Mouse (Mus musculus): ENCODE measurements around the gene Car5a. TPM values are rescaled to one million over a fixed set of nuclear protein-coding genes. Genes with fewer than 3 reads are reported as not detected.
A peak's percentile ranks its signal among the peaks of the same experiment; 100 is the strongest.

Car5a gene
- polyA plus RNA-seq, 1 experiment from 2014 or later = not detected

GRCm38 (mm10) chr8:121947753-121948141, 3.0 kb upstream of the Car5a start:
- Histone ChIP-seq H3K4me1 (replicated peaks) (peaks cover 41% of the 10 kb centered on the region), H3K9ac (peak overlapping the region; percentile 55), H3K27ac (peak overlapping the region; percentile 91), H3K36me3 (no peaks in the 10 kb centered on the region), H3K9me3 (replicated peaks) (no peaks in the 10 kb centered on the region), H3K4me3 (peak overlapping the region; percentile 50), H3K4me2 (peak overlapping the region; percentile 80), H3K27me3 (no peaks in the 10 kb centered on the region)
- ATAC-seq (replicated peaks; ENCODE audit: insufficient number of reproducible peaks, insufficient read depth, low FRiP score, low read depth) = peak; percentile 20; the same call in 1 of the 2 replicates
- WGBS = under 1% methylated on average over 18 of the region's 18 CpGs

GRCm38 (mm10) chr8:121947047-121947752, 2.5 kb upstream of the Car5a start:
- H3K36me3 ChIP-seq = no peaks in the 10 kb centered on the region
- no peak for ATAC-seq (replicated peaks; ENCODE audit: insufficient number of reproducible peaks, insufficient read depth, low FRiP score, low read depth)
- H3K4me3 ChIP-seq = peak overlapping the region; percentile 50
- peaks cover 36% of the 10 kb centered on the region for H3K4me1 ChIP-seq (replicated peaks)
- peak overlapping the region; percentile 80 for H3K4me2 ChIP-seq
- H3K27ac ChIP-seq = peak overlapping the region; percentile 91
- no peaks in the 10 kb centered on the region for H3K9me3 ChIP-seq (replicated peaks)
- WGBS = 28% methylated on average over 18 of the region's 19 CpGs
- peak overlapping the region; percentile 55 for H3K9ac ChIP-seq
- no peaks in the 10 kb centered on the region for H3K27me3 ChIP-seq

GRCm38 (mm10) chr8:121946351-121946750, 1.6 kb upstream of the Car5a start:
- 87% methylated on average over 7 of the region's 7 CpGs for WGBS
- Histone ChIP-seq H3K9me3 (replicated peaks) (no peaks in the 10 kb centered on the region), H3K4me2 (no peak overlapping the region), H3K9ac (no peak overlapping the region), H3K27ac (no peak overlapping the region), H3K27me3 (no peaks in the 10 kb centered on the region), H3K36me3 (no peaks in the 10 kb centered on the region), H3K4me3 (no peak overlapping the region), H3K4me1 (replicated peaks) (peaks cover 29% of the 10 kb centered on the region)
- no peak for ATAC-seq (replicated peaks; ENCODE audit: insufficient number of reproducible peaks, insufficient read depth, low FRiP score, low read depth)

DNA sequence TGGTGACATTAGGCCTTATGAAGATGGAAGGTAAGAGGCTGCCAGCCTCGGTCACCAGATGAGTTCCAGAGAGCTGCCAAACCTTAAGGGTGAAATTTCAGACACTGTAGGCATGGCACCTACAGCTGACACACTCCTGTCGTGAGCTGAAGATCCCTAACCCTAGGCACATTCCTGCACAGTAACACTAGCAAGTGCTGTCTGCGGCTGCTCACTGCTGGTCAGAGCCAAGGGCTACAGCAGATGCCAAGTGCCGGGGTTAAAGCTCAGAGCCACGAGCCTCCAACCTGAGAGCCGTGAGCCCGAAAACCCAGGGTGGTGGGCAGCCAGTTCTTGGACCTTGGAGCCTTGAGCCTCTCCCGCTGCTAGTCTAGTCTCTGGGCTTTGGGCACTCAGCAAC, 988 bp downstream of the Car5a start:
- 74% methylated on average over 8 of the region's 8 CpGs for WGBS
- Histone ChIP-seq H3K27me3 (no peaks in the 10 kb centered on the region), H3K4me3 (no peak overlapping the region), H3K27ac (no peak overlapping the region), H3K36me3 (no peaks in the 10 kb centered on the region), H3K9me3 (replicated peaks) (no peaks in the 10 kb centered on the region), H3K4me2 (no peak overlapping the region), H3K9ac (no peak overlapping the region), H3K4me1 (replicated peaks) (peaks cover 18% of the 10 kb centered on the region)
- no peak for ATAC-seq (replicated peaks; ENCODE audit: insufficient number of reproducible peaks, insufficient read depth, low FRiP score, low read depth)

GRCm38 (mm10) chr8:121943057-121943540, 1.6 kb downstream of the Car5a start:
- WGBS = 27% methylated on average over 2 of the region's 2 CpGs
- ATAC-seq (replicated peaks; ENCODE audit: insufficient number of reproducible peaks, insufficient read depth, low FRiP score, low read depth) = no peak
- H3K36me3 ChIP-seq = no peaks in the 10 kb centered on the region
- H3K4me3 ChIP-seq = no peak overlapping the region
- H3K4me2 ChIP-seq = no peak overlapping the region
- no peak overlapping the region for H3K27ac ChIP-seq
- H3K27me3 ChIP-seq = no peaks in the 10 kb centered on the region
- H3K9me3 ChIP-seq (replicated peaks) = no peaks in the 10 kb centered on the region
- no peak overlapping the region for H3K9ac ChIP-seq
- peaks cover 12% of the 10 kb centered on the region for H3K4me1 ChIP-seq (replicated peaks)

GRCm38 (mm10) chr8:121938732-121939131, 6.0 kb downstream of the Car5a start:
- peaks cover 11% of the 10 kb centered on the region for H3K4me1 ChIP-seq (replicated peaks)
- no peak overlapping the region for H3K4me2 ChIP-seq
- no peak overlapping the region for H3K4me3 ChIP-seq
- WGBS = 75% methylated on average over 7 of the region's 7 CpGs
- no peaks in the 10 kb centered on the region for H3K9me3 ChIP-seq (replicated peaks)
- no peaks in the 10 kb centered on the region for H3K27me3 ChIP-seq
- no peak overlapping the region for H3K9ac ChIP-seq
- no peak for ATAC-seq (replicated peaks; ENCODE audit: insufficient number of reproducible peaks, insufficient read depth, low FRiP score, low read depth)
- H3K36me3 ChIP-seq = no peaks in the 10 kb centered on the region
- no peak overlapping the region for H3K27ac ChIP-seq

- no peak for ATAC-seq (replicated peaks; ENCODE audit: insufficient number of reproducible peaks, insufficient read depth, low FRiP score, low read depth)
- Histone ChIP-seq H3K36me3 (no peaks in the 10 kb centered on the region), H3K4me3 (no peak overlapping the region), H3K9ac (no peak overlapping the region), H3K4me1 (replicated peaks) (peaks cover 11% of the 10 kb centered on the region), H3K9me3 (replicated peaks) (no peaks in the 10 kb centered on the region), H3K27ac (no peak overlapping the region), H3K27me3 (no peaks in the 10 kb centered on the region), H3K4me2 (no peak overlapping the region)
- 71% methylated on average over 14 of the region's 14 CpGs for WGBS
Observed at GRCm38 (mm10) chr8:121936391-121936790, 8.3 kb downstream of the Car5a start.

DNA sequence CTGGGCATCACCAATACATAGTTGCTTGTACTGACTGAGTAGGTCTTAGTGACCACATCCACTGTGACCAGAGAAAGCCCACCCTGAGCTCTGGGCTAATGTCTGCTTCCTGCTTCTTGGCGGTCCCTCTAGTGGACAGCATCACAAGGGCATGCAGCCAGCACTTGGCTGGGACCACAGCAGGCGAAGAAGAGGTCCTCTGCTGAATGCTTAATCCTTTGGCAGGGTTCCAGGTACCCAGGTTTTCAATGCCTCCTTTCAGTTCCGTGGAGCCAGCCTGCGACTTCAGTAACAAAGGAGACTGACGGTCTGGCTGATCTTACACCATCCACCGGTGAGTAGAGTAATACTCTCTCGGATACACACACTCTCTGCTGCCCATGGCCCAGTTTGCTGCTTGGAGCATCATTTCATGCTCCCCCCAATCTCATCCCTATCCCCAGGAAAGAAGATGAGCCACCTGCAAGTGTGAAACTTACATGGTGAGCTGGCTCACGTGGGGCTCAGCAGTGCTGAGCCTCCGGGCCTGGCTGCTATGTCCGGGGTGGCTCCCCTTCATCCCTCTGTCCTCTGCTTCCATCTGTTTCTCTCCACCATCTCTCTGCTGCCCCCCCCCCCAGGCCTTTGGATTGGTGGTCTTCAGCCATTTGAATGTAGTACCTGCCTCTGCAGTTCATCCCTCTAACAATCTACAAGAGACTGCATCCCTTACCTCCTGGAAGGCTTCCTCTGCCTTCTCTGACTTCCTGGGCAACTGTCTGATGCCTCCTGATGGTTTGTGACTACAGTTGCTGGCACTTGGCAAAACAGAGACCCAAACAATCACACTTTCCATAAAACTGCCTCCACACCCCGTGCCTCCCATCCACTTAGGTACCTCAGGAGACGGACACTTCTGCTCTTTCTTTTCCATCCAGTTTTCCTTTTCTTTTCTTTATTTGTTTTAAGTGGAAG, 9.1 kb downstream of the Car5a start:
- no peak for ATAC-seq (replicated peaks; ENCODE audit: insufficient number of reproducible peaks, insufficient read depth, low FRiP score, low read depth)
- peaks cover 11% of the 10 kb centered on the region for H3K4me1 ChIP-seq (replicated peaks)
- H3K36me3 ChIP-seq = no peaks in the 10 kb centered on the region
- H3K9ac ChIP-seq = no peak overlapping the region
- no peak overlapping the region for H3K27ac ChIP-seq
- 45% methylated on average over 12 of the region's 12 CpGs for WGBS
- no peaks in the 10 kb centered on the region for H3K9me3 ChIP-seq (replicated peaks)
- no peak overlapping the region for H3K4me3 ChIP-seq
- no peaks in the 10 kb centered on the region for H3K27me3 ChIP-seq
- H3K4me2 ChIP-seq = no peak overlapping the region

DNA sequence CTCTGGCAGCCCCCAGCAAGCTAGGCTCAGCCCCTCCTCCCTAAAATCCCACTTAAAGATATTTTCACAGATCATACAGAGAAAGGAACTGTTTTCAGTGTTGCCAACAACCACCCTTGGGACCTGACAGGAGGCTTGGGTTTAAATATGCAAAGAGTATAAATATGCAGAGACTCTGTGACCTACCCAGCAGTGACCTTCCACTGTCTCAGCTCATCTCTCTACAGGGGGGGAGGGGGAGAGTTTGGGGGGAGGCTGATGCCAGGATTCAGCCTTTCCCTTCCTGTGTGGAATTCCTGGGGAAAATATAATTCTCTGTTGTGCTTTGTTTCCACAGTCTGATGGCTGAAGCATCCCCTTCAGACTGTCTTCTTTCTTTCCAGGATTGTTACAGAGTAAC, 9.8 kb downstream of the Car5a start:
- H3K9me3 ChIP-seq (replicated peaks) = no peaks in the 10 kb centered on the region
- peaks cover 11% of the 10 kb centered on the region for H3K4me1 ChIP-seq (replicated peaks)
- no peak overlapping the region for H3K9ac ChIP-seq
- no peaks in the 10 kb centered on the region for H3K27me3 ChIP-seq
- H3K27ac ChIP-seq = no peak overlapping the region
- H3K4me2 ChIP-seq = no peak overlapping the region
- H3K4me3 ChIP-seq = no peak overlapping the region
- ATAC-seq (replicated peaks; ENCODE audit: insufficient number of reproducible peaks, insufficient read depth, low FRiP score, low read depth) = no peak
- H3K36me3 ChIP-seq = no peaks in the 10 kb centered on the region

DNA sequence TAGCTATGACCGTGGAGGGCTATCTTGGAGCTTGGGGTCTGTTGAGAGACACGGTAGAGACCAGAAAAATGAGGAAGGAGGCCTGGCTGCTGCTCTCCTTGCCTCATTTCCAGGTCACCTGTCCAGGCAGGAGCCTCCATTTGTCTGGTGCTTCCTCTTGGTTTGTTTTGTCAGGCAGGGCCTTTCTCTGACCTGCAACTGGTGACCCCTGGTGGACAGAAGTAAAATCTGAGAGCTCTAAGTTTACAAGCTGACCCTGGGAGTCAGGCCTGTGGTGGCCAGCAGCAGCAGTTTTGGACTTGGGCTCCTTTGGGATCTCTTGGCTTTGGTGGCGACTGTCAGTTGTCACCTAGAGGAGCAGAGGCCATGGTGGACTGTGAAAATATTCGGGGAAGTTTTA, 10.2 kb downstream of the Car5a start:
- ATAC-seq (replicated peaks; ENCODE audit: insufficient number of reproducible peaks, insufficient read depth, low FRiP score, low read depth) = no peak
- Histone ChIP-seq H3K9me3 (replicated peaks) (no peaks in the 10 kb centered on the region), H3K27me3 (no peaks in the 10 kb centered on the region), H3K4me3 (no peak overlapping the region), H3K36me3 (no peaks in the 10 kb centered on the region), H3K9ac (no peak overlapping the region), H3K4me2 (no peak overlapping the region), H3K4me1 (replicated peaks) (peaks cover 11% of the 10 kb centered on the region), H3K27ac (no peak overlapping the region)
- WGBS = 32% methylated on average over 4 of the region's 4 CpGs

DNA sequence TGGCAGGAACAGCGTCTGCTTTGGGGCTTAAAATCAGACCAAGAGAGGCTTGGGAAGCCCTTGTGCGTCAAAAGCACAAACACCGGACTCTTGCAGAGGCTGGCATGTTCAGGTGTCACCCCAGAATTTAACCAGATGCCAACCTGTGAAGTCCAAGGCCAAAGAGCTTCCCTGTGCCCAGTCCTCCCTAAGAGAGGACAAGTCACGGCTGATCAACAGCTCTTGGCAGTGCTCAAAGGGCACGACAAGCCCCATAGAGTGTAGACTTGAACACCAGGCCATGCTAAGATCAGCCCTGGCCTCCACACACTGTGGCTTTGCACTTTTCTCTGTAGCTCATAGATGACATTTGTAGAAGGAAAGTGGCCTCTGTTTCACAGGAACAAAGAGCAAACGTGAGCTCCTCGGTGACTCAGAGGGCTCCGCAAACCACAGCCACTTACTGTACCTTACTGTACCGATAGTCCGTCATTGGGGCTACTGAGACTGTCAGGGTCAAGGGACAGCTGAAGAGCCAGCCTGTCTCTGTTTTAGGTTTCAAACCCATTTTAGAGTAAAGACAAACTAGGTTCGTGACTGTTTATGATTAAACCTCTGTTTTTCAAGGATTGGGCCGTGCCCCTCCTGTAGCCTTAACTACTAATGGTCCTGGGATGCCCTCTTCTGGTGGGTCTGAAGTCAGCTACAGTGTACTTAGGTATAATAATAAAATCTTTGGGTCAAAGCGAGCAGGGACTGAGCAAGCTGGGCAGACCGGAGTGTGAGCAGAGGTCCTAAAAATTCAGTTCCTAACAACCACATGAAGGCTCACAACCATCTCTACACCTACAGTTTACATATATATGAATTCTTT, 11.8 kb downstream of the Car5a start:
- 85% methylated on average over 14 of the region's 14 CpGs for WGBS
- Histone ChIP-seq H3K27ac (no peak overlapping the region), H3K4me1 (replicated peaks) (peaks cover 11% of the 10 kb centered on the region), H3K36me3 (no peaks in the 10 kb centered on the region), H3K9me3 (replicated peaks) (no peaks in the 10 kb centered on the region), H3K9ac (no peak overlapping the region), H3K4me3 (no peak overlapping the region), H3K4me2 (no peak overlapping the region), H3K27me3 (no peaks in the 10 kb centered on the region)
- no peak for ATAC-seq (replicated peaks; ENCODE audit: insufficient number of reproducible peaks, insufficient read depth, low FRiP score, low read depth)

Data from heart, embryonic 15.5 days (tissue).